Mouse (Mus musculus) midbrain, postnatal 0 days (tissue): Measurements from ENCODE around the gene Gpsm1. TPM values are rescaled to one million over a fixed set of nuclear protein-coding genes. Genes with fewer than 3 reads are reported as not detected.
A peak's percentile ranks its signal among the peaks of the same experiment; 100 is the strongest.

Experiments used
- ATAC-seq: fragments of 200-750 bp; cut with Nextera tagmentation; 2 replicates; pipeline ENCODE4 v1.8.0; 2017; ENCODE audit warnings: moderate number of reproducible peaks, mild to moderate bottlenecking, moderate TSS enrichment, moderate library complexity; ENCODE audit not compliant: low FRiP score
- DNase-seq: peaks from one replicate; pipeline ENCODE4 v3.0.0-alpha.2; 2015; ENCODE audit warnings: low spot score
- H3K27ac ChIP-seq: fragments of 300-500 bp; sonication (generic); 2 replicates; pipeline ENCODE4 v1.5.1; 2014; ENCODE audit warnings: low read depth, mild to moderate bottlenecking, low read length, mixed read lengths
- H3K27me3 ChIP-seq: fragments of 300-500 bp; sonication (generic); 2 replicates; pipeline ENCODE4 v1.6.1; 2014; ENCODE audit warnings: low read length, control low read depth, mixed read lengths; ENCODE audit not compliant: insufficient read depth
- H3K36me3 ChIP-seq: fragments of 300-500 bp; sonication (generic); 2 replicates; pipeline ENCODE4 v1.6.1; 2014; ENCODE audit warnings: low read length, control low read depth, mixed read lengths; ENCODE audit not compliant: insufficient read depth
- H3K4me1 ChIP-seq: fragments of 300-500 bp; sonication (generic); 2 replicates; pipeline ENCODE4 v1.6.1; 2014; ENCODE audit warnings: mild to moderate bottlenecking, control low read depth, antibody characterized with exemption, low read length, mixed read lengths; ENCODE audit not compliant: insufficient read depth
- H3K4me2 ChIP-seq: fragments of 300-500 bp; sonication (generic); 2 replicates; pipeline ENCODE4 v1.6.1; 2014; ENCODE audit warnings: low read depth, mild to moderate bottlenecking, low read length, mixed read lengths; ENCODE audit not compliant: poor library complexity, severe bottlenecking
- H3K4me3 ChIP-seq: fragments of 300-500 bp; sonication (generic); 2 replicates; pipeline ENCODE4 v1.5.1; 2014; ENCODE audit warnings: low read depth, mild to moderate bottlenecking, low read length, moderate library complexity
- H3K9ac ChIP-seq: fragments of 300-500 bp; sonication (generic); replicated peaks from 2 replicates; pipeline ENCODE4 v1.6.1; 2014; ENCODE audit warnings: mild to moderate bottlenecking, low read length, moderate library complexity, mixed read lengths; ENCODE audit not compliant: poor library complexity, severe bottlenecking
- H3K9me3 ChIP-seq: fragments of 300-500 bp; sonication (generic); 2 replicates; pipeline ENCODE4 v1.6.1; 2016; ENCODE audit warnings: low read length, control low read depth
- CTCF ChIP-seq: IDR thresholded peaks from 2 replicates; pipeline ENCODE4 v1.5.1; 2016; ENCODE audit warnings: antibody characterized with exemption, mild to moderate bottlenecking
- WGBS: fragments of 180-500 bp; shearing (Covaris S2); extraction: QIAGEN DNeasy Blood & Tissue Kit; methylation state at CpG from one replicate; pipeline ENCODE4 v1.1.7; 2014; 5-methylcytosine and 5-hydroxymethylcytosine counted together
- polyA plus RNA-seq: library from polyadenylated mRNA; unstranded; fragments of >200 nt; fragmentation: Nextera tagmentation; extraction: Ambion mirVana; gene quantifications from 2 replicates; pipeline ENCODE4 v1.2.1, GENCODE M21; 2015
- total RNA-seq: library from RNA; depleted of rRNA; stranded (reverse); fragments of >200 nt; gene quantifications from 2 replicates; pipeline ENCODE4 v1.2.3, GENCODE M21; 2014

Gene Gpsm1
- total and polyA plus RNA-seq, 2 experiments from 2014 or later, result 163 to 286 TPM

DNA sequence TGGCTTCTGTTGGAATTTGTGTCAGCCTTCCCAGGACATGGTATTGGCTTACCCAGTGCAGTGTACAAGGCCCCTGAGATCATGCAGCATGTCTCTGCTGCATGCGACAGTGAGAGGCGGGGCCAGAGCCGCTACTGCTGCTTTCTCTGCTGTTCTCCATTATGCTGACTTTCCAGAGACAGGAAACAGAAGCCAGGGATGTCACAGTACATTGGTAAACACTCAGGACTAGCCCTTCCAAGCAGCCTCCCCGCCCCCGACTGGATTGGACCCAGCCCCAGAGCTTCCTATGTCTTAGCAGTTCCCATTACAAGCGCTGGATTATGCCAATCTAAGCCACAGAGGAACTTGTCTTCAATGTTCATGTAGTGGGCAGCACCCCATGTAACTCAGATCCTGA lies 32.9 kb downstream of the Gpsm1 start:
- WGBS, result 73% methylated on average over 6 of the region's 6 CpGs
- DNase-seq, result no peak
- no peak for TF ChIP-seq CTCF
- peaks cover 9% of the 10 kb centered on the region for H3K4me1 ChIP-seq
- H3K4me2 ChIP-seq, result no peak overlapping the region
- ATAC-seq, result no peak
- peaks cover 67% of the 10 kb centered on the region for H3K36me3 ChIP-seq
- no peaks in the 10 kb centered on the region for H3K27me3 ChIP-seq
- H3K27ac ChIP-seq, result no peak overlapping the region
- no peaks in the 10 kb centered on the region for H3K9me3 ChIP-seq
- no peak overlapping the region for H3K9ac ChIP-seq
- no peak overlapping the region for H3K4me3 ChIP-seq

DNA sequence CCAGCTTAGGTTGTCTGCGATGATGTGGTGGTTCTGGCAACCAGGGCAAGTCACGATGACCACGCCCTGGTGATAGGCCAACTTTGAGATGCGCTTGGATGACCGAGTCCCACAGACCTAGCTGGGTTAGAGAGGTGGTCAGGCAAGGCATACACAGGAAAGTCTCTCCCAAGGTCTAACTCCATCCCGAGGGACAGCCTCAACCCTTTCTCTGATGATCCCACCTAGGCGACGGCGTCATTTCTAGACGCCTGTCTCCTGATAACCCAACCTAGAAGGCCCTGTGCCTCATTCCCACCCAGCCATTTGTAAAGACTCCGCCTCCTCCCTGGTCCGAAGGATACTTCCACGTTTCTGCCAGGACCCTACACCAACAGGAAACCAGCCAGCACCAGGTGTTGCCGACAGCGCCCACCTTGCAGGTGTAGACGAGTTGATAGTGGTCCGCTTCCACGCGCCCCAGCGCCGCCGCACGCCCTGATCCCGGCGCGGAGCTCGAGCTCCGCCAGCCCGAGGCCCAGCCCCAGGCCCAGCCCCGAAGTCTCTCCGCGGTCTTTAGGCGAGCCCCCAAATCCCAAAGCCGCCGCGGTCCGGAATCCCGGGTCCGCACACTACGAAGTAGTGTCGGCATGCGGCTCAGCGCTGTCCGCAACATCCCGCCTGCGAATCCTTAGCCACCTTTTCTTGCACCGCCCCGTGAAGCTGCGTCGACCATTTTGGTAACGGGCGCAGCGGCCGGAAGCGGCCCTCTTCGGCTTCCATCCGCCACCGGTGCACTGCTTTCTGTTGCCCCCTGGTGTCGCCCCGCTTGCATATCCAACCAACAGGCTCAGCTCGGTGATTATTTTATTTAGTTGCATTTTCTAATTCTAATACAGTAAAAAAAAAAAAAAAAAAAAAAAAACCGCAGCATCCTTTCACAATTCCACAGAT lies 36.3 kb downstream of the Gpsm1 start, which contains the start of gene Dnlz:
Dnlz (minus strand) TSS at position 753 of the 933 bp plus-strand sequence.
- peak within 1 kb of the TSS; percentile 93 for H3K27ac ChIP-seq
- peak; percentile 87 for ATAC-seq
- 2% methylated on average over 62 of the region's 62 CpGs for WGBS

DNA sequence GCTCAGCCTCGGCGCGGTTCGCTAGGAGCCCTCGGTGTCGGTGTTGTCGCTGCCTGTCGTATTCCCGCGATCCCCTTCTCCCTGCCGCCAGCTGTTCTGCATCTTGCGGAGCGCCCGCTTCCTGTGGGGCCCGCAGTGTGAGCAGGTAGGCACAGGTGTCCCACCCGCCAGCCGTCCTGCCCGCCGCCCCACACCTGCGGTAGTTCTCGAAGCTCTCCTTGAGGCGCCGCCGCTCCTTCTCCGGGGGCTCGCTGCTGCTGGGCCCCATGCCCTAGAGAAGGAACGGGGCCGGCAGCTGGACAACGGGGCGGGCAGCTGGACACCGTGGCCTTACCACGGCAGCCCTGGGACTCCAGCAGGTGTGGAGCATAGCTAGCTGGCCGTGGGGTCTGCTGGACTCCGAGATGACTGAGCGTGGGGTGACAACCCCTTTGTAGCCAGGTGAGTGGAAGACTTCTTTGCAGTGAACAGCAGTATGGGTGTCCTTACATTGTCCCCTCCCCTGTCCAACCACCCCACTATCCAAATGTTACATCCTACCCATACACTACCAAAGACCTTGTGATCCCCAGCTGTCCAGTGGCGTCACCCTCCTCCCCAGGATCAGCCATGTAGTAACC lies 37.1 kb downstream of the Gpsm1 start:
- WGBS, result 3% methylated on average over 35 of the region's 36 CpGs
- peak overlapping the region; percentile 92 for H3K4me3 ChIP-seq
- peaks cover 9% of the 10 kb centered on the region for H3K4me1 ChIP-seq
- peak overlapping the region; percentile 94 for H3K4me2 ChIP-seq
- H3K9me3 ChIP-seq, result no peaks in the 10 kb centered on the region
- peak overlapping the region; percentile 97 for H3K9ac ChIP-seq
- ATAC-seq (peak; percentile 35; the same call in 1 of the 2 replicates), DNase-seq (no peak)
- TF ChIP-seq CTCF, result no peak
- H3K27ac ChIP-seq, result peak overlapping the region; percentile 93
- no peaks in the 10 kb centered on the region for H3K27me3 ChIP-seq
- peaks cover 26% of the 10 kb centered on the region for H3K36me3 ChIP-seq

More for the DNA sequence above, 36.3 kb downstream of the Gpsm1 start, which contains the start of gene Dnlz:
- peaks cover 9% of the 10 kb centered on the region for H3K4me1 ChIP-seq
- H3K9ac ChIP-seq, result peak within 1 kb of the TSS; percentile 97
- DNase-seq, result peak; percentile 95
- no peaks in the 10 kb centered on the region for H3K9me3 ChIP-seq
- peak; percentile 82 for TF ChIP-seq CTCF
- no peaks in the 10 kb centered on the region for H3K27me3 ChIP-seq
- peak within 1 kb of the TSS; percentile 92 for H3K4me3 ChIP-seq
- H3K4me2 ChIP-seq, result peak within 1 kb of the TSS; percentile 94
- peaks cover 34% of the 10 kb centered on the region for H3K36me3 ChIP-seq

DNA sequence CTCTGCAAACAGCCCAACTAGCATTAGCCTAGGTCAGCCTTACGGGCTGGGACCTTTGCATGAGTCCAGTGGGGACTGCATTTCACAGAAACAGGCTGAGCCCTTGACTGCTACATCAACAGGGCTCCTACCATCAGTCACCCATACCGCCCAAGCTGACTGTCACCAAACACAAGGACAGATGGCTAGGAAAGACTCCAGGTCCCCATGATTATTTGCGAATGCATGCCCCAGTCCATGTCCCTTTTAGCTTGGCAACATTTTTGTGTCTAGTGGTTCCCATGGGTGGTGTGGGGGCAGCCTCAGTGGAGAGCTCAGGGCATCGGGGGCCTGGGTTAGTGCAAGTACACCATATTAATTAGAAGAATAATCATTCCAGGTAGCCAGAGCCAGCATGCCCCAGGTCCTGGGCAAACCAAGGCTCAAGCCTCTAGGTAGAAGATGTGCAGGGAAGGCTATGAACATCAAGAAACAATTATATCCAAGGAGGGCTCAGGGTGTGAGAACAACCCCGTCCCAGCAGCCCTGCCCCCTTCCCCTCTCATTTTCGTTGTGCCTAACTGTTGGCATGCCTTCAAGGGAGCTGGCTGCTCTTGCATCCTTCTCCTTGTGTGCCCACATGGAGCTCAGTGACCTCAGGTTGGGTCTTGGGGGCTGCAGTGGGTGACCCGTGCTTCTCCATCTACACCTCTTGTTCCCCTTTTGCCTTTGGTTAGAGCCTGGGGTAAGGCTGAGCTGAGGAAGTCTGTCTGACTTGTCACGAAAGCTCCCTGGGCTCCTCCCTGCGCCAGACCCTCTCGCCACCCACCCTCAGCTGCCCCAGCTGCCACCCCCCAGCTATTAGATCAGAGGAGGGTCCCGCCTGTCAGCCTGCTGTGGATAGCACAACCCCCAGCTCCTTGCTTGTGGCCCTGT lies 38.0 kb downstream of the Gpsm1 start:
- H3K36me3 ChIP-seq, result peaks cover 17% of the 10 kb centered on the region
- 95% methylated on average over 11 of the region's 11 CpGs for WGBS
- H3K9ac ChIP-seq, result peak overlapping the region; percentile 97
- H3K9me3 ChIP-seq, result no peaks in the 10 kb centered on the region
- no peak for ATAC-seq
- peak overlapping the region; percentile 93 for H3K27ac ChIP-seq
- peaks cover 9% of the 10 kb centered on the region for H3K4me1 ChIP-seq
- peak overlapping the region; percentile 92 for H3K4me3 ChIP-seq
- no peaks in the 10 kb centered on the region for H3K27me3 ChIP-seq
- no peak for DNase-seq
- TF ChIP-seq CTCF, result no peak
- peak overlapping the region; percentile 94 for H3K4me2 ChIP-seq

DNA sequence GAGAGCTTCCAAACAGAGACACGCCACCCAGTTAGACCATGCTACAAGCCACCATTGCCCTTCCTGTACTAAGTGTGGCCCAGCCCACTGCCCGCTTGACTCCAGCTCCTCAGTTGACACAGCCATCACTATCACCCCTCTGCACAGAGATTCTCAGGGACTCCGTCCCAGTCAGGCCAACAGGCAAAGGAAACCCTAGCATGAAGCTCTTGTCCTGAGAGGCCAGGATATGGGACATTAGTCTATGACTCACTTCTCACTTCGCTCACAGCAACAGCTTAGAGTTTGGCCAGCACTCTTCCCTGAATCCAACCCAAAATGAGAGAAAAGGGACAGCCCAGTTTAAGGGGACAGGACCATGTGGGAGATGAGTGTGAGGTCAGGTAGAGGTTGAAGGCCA lies 39.1 kb downstream of the Gpsm1 start:
- Histone ChIP-seq H3K27ac (no peak overlapping the region), H3K4me2 (no peak overlapping the region), H3K9ac (no peak overlapping the region), H3K9me3 (no peaks in the 10 kb centered on the region), H3K4me1 (peaks cover 9% of the 10 kb centered on the region), H3K4me3 (no peak overlapping the region), H3K27me3 (no peaks in the 10 kb centered on the region), H3K36me3 (peaks cover 6% of the 10 kb centered on the region)
- TF ChIP-seq CTCF, result no peak
- ATAC-seq (no peak), DNase-seq (no peak)
- 97% methylated on average over 4 of the region's 4 CpGs for WGBS
